Comparison of ENCODE assay signal across 23 mouse cellular contexts in genomic region chr2:61754989-61755388, GRCm38 (mm10). TPM values are rescaled to one million over a fixed set of nuclear protein-coding genes. Genes with fewer than 3 reads are reported as not detected.
"Had no signal": no experiment of that assay in that cellular context is flagged by ENCODE, and none has a peak within 500 bp of the region (broad histone marks: within the 10 kb centered on the region; RNA-seq: fewer than 3 reads in every experiment).

No protein-coding gene starts in this region.

- H3K9me3 ChIP-seq: kidney, embryonic 15.5 days; limb, embryonic 10.5 days; limb, embryonic 13.5 days; liver, embryonic 12.5 days; liver, embryonic 15.5 days; megakaryocyte, embryonic 14.5 days; midbrain, embryonic 10.5 days; midbrain, embryonic 15.5 days; neural tube, embryonic 13.5 days; stomach, embryonic 15.5 days had no signal

- H3K27ac ChIP-seq: kidney, embryonic 15.5 days; limb, embryonic 10.5 days; limb, embryonic 13.5 days; liver, embryonic 12.5 days; liver, embryonic 15.5 days; midbrain, embryonic 10.5 days; midbrain, embryonic 15.5 days; neural tube, embryonic 13.5 days; stomach, embryonic 15.5 days had no signal

- H3K27me3 ChIP-seq: kidney, embryonic 15.5 days; limb, embryonic 13.5 days; liver, embryonic 12.5 days; liver, embryonic 15.5 days; megakaryocyte, embryonic 14.5 days; midbrain, embryonic 15.5 days; neural tube, embryonic 13.5 days; stomach, embryonic 15.5 days had no signal

- DNase-seq: kidney, adult 11 months; kidney, adult 8-10 months; kidney, postnatal 10 days; kidney, postnatal 36 days; layer of hippocampus, postnatal 36 days; liver; lung, embryonic 14.5 days; lung, postnatal 36 days; right cerebral cortex, postnatal 14 days; right cerebral cortex, postnatal 4 days; thymus, postnatal 36 days had no signal

- H3K36me3 ChIP-seq: kidney, embryonic 15.5 days; limb, embryonic 10.5 days; limb, embryonic 13.5 days; liver, embryonic 12.5 days; liver, embryonic 15.5 days; midbrain, embryonic 10.5 days; midbrain, embryonic 15.5 days; neural tube, embryonic 13.5 days; stomach, embryonic 15.5 days had no signal

- H3K4me1 ChIP-seq: kidney, embryonic 15.5 days; midbrain, embryonic 10.5 days; neural tube, embryonic 13.5 days; stomach, embryonic 15.5 days had no signal

- ATAC-seq: liver, embryonic 12.5 days; lung, postnatal 0 days; midbrain, embryonic 15.5 days had no signal

- H3K4me3 ChIP-seq: kidney, embryonic 15.5 days; limb, embryonic 10.5 days; limb, embryonic 13.5 days; liver, embryonic 12.5 days; liver, embryonic 15.5 days; megakaryocyte, embryonic 14.5 days; midbrain, embryonic 10.5 days; midbrain, embryonic 15.5 days; neural tube, embryonic 13.5 days; stomach, embryonic 15.5 days had no signal

- H3K4me2 ChIP-seq: kidney, embryonic 15.5 days; limb, embryonic 13.5 days; liver, embryonic 12.5 days; liver, embryonic 15.5 days; lung, embryonic 14.5 days; midbrain, embryonic 15.5 days; neural tube, embryonic 13.5 days; stomach, embryonic 15.5 days had no signal

- H3K9ac ChIP-seq: kidney, embryonic 15.5 days; limb, embryonic 13.5 days; liver, embryonic 12.5 days; liver, embryonic 15.5 days; lung, embryonic 14.5 days; midbrain, embryonic 15.5 days; neural tube, embryonic 13.5 days; stomach, embryonic 15.5 days had no signal

RNA-seq across cellular contexts. Expression of gene Tbr1, which starts 47.7 kb away (rescaled TPM):
- polyA plus RNA-seq: kidney, embryonic 15.5 days; liver, embryonic 12.5 days; stomach, embryonic 15.5 days; urinary bladder, adult 2 months had no signal
